In genomic region chr17:72603886-72604609, GRCm38 (mm10) we compare ENCODE assay signal across 8 mouse cellular contexts. TPM values are rescaled to one million over a fixed set of nuclear protein-coding genes. Genes with fewer than 3 reads are reported as not detected.
A peak's percentile ranks its signal among the peaks of the same experiment; 100 is the strongest.
DNase-seq lines count a peak whose midpoint lies in the region; ATAC-seq and TF ChIP-seq lines count a peak whose summit lies in the region.

No protein-coding gene starts in this region.

- no peak overlapping the region for H3K27ac ChIP-seq in layer of hippocampus, adult 2 months
- H3K27ac ChIP-seq in forebrain, embryonic 16.5 days (ENCODE audit: low read length): no peak overlapping the region
- H3K27ac ChIP-seq in liver, embryonic 15.5 days (replicated peaks): no peak overlapping the region

- TF ChIP-seq CTCF in layer of hippocampus, adult 2 months (conservative IDR thresholded peaks at IDR 0.05): no peak

- no peaks in the 10 kb centered on the region for H3K9me3 ChIP-seq in forebrain, embryonic 16.5 days (ENCODE audit: control insufficient read depth, low read length)
- H3K9me3 ChIP-seq in liver, embryonic 15.5 days (replicated peaks): no peaks in the 10 kb centered on the region

- H3K4me2 ChIP-seq in forebrain, embryonic 16.5 days (ENCODE audit: low read length): peak overlapping the region; percentile 72
- peak overlapping the region; percentile 54 for H3K4me2 ChIP-seq in liver, embryonic 15.5 days

- H3K4me3 ChIP-seq in layer of hippocampus, adult 2 months: peak overlapping the region; percentile 55
- H3K4me3 ChIP-seq in forebrain, embryonic 16.5 days (replicated peaks; ENCODE audit: low read length): peak overlapping the region; percentile 67
- H3K4me3 ChIP-seq in liver, embryonic 15.5 days (replicated peaks): peak overlapping the region; percentile 22; the same call in 1 of the 2 replicates

- peaks cover 13% of the 10 kb centered on the region; the same call in 1 of the 2 replicates for H3K27me3 ChIP-seq in forebrain, embryonic 16.5 days (replicated peaks; ENCODE audit: control insufficient read depth, insufficient read depth, low read length)
- H3K27me3 ChIP-seq in liver, embryonic 15.5 days: peaks cover 39% of the 10 kb centered on the region

- no peaks in the 10 kb centered on the region for H3K36me3 ChIP-seq in forebrain, embryonic 16.5 days (ENCODE audit: control insufficient read depth, insufficient read depth)
- no peaks in the 10 kb centered on the region for H3K36me3 ChIP-seq in liver, embryonic 15.5 days (replicated peaks)

- peak in 1 of 2 experiments; percentile 9 for DNase-seq in layer of hippocampus, adult 2 months (ENCODE audit: low spot score in 2 of 2)
- no peak for DNase-seq in layer of hippocampus, adult 18-20 months (ENCODE audit: low spot score in 2 of 2)
- DNase-seq in embryo, embryonic 11.5 days (ENCODE audit: low read depth, low spot score): peak; percentile 1
- DNase-seq in ovary, adult 18-20 months (ENCODE audit: low spot score): no peak
- no peak for DNase-seq in left cerebral cortex, adult 8-10 months (ENCODE audit: low spot score in 2 of 2)
- no peak for DNase-seq in thymus, postnatal 0 days (ENCODE audit: low spot score)

- ATAC-seq in forebrain, embryonic 16.5 days: peak; percentile 49
- no peak for ATAC-seq in liver, embryonic 15.5 days (ENCODE audit: insufficient read depth)

- peaks cover 27% of the 10 kb centered on the region for H3K4me1 ChIP-seq in forebrain, embryonic 16.5 days (replicated peaks; ENCODE audit: control insufficient read depth, insufficient read depth, low read length)
- H3K4me1 ChIP-seq in liver, embryonic 15.5 days (replicated peaks): 0 out of 2 replicates have a peak, but pooled peaks cover 3% of the 10 kb centered on the region

- 1% methylated on average over 51 of the region's 51 CpGs for WGBS in forebrain, embryonic 16.5 days
- 5% methylated on average over 51 of the region's 51 CpGs for WGBS in liver, embryonic 15.5 days (ENCODE audit: insufficient replicate concordance)

- peak overlapping the region; percentile 57 for H3K9ac ChIP-seq in forebrain, embryonic 16.5 days (replicated peaks; ENCODE audit: low read depth, low read length)
- H3K9ac ChIP-seq in liver, embryonic 15.5 days: no peak overlapping the region

RNA-seq across cellular contexts. Expression of gene Alk, which starts 0.4 kb away (rescaled TPM):
- total RNA-seq in layer of hippocampus, adult 2 months (2021): 1 to 10 TPM; 5.4 to 6.7 TPM
- 1 to 10 TPM; 7.1 to 7.2 TPM for total RNA-seq in layer of hippocampus, adult 18-20 months (2021)
- 2.0 and 4.7 TPM in 2 replicates for polyA plus RNA-seq in forebrain, embryonic 16.5 days (2015; fragmentation: Nextera tagmentation; extraction: Ambion mirVana)
- polyA plus RNA-seq in liver, embryonic 15.5 days (2015; fragmentation: Nextera tagmentation; extraction: Ambion mirVana): 0.03 and 0.06 TPM in 2 replicates
- 10 to 100 TPM in 2 of 4 experiments, 1 to 10 TPM in 2; 8.1 to 10.3 (median 9.2) TPM for total RNA-seq in left cerebral cortex, adult 8-10 months (2022)
- 0.05 TPM in 1 of 2 replicates, not detected in the other for polyA plus RNA-seq in thymus, postnatal 0 days (2015; fragmentation: Nextera tagmentation; extraction: Ambion mirVana)
